Mouse (Mus musculus) intestine, embryonic 14.5 days (tissue): ENCODE data around the gene Igf1r. TPM values are rescaled to one million over a fixed set of nuclear protein-coding genes. Genes with fewer than 3 reads are reported as not detected.

Source experiments
- ATAC-seq: fragments of 200-750 bp; cut with Nextera tagmentation; replicated peaks from 2 replicates; pipeline ENCODE4 v1.8.0; 2017; ENCODE audit warnings: low read depth, moderate number of reproducible peaks, moderate TSS enrichment, moderate library complexity; ENCODE audit not compliant: low FRiP score, low TSS enrichment
- DNase-seq: peaks from one replicate; pipeline ENCODE4 v3.0.0-alpha.2; 2018; ENCODE audit warnings: low spot score
- H3K27ac ChIP-seq: fragments of 300-500 bp; sonication (generic); 2 replicates; pipeline ENCODE4 v1.5.1; 2014; ENCODE audit warnings: low read depth, mild to moderate bottlenecking, control low read depth
- H3K27me3 ChIP-seq: fragments of 300-500 bp; sonication (generic); replicated peaks from 2 replicates; pipeline ENCODE4 v1.6.1; 2014; ENCODE audit warnings: low read length, control low read depth; ENCODE audit not compliant: control insufficient read depth, insufficient read depth
- H3K36me3 ChIP-seq: fragments of 300-500 bp; sonication (generic); 2 replicates; pipeline ENCODE4 v1.6.1; 2014; ENCODE audit warnings: low read length, control low read depth; ENCODE audit not compliant: control insufficient read depth, insufficient read depth
- H3K4me1 ChIP-seq: fragments of 300-500 bp; sonication (generic); replicated peaks from 2 replicates; pipeline ENCODE4 v1.6.1; 2014; ENCODE audit warnings: low read length, control low read depth, mixed read lengths; ENCODE audit not compliant: control insufficient read depth, insufficient read depth
- H3K4me2 ChIP-seq: fragments of 300-500 bp; sonication (generic); 2 replicates; pipeline ENCODE4 v1.6.1; 2014; ENCODE audit warnings: low read length
- H3K4me3 ChIP-seq: fragments of 300-500 bp; sonication (generic); 2 replicates; pipeline ENCODE4 v1.5.1; 2014; ENCODE audit warnings: low read depth, low read length, control low read depth, mixed read lengths
- H3K9ac ChIP-seq: fragments of 300-500 bp; sonication (generic); 2 replicates; pipeline ENCODE4 v1.6.1; 2014; ENCODE audit warnings: mild to moderate bottlenecking, low read length
- H3K9me3 ChIP-seq: fragments of 300-500 bp; sonication (generic); 2 replicates; pipeline ENCODE4 v1.6.1; 2016; ENCODE audit warnings: low read length, control low read depth; ENCODE audit not compliant: control insufficient read depth
- WGBS: fragments of 180-500 bp; shearing (Covaris S2); extraction: QIAGEN DNeasy Blood & Tissue Kit; methylation state at CpG from one replicate; pipeline ENCODE4 v1.1.7; 2014; 5-methylcytosine and 5-hydroxymethylcytosine counted together
- polyA plus RNA-seq: library from polyadenylated mRNA; unstranded; fragments of >200 nt; fragmentation: Nextera tagmentation; extraction: Ambion mirVana; gene quantifications from 2 replicates; pipeline ENCODE4 v1.2.1, GENCODE M21; 2014

Gene Igf1r
- polyA plus RNA-seq, 1 experiment from 2014 or later: 18.4 TPM

DNA sequence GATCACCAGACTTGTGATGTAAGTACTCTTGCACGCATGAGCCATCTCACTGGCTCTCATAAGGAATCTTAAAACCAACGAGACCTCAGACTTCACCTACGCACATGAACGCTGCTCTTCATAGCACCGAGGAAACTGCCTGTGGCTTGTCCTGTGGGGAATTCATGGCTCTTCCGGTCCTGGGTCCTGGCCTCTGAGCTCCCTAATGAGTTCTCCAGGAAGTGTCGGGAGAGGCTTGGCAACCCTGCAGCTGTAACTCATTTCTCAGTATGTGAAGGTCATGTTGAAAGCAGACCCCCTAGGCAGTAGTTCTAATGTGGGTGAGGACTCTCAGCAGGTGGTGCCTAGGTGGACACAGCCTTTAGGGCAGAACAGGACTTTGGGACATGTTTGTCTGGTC is 229.4 kb downstream of the Igf1r start:
- Histone ChIP-seq H3K9ac (no peak overlapping the region), H3K9me3 (no peaks in the 10 kb centered on the region), H3K4me3 (no peak overlapping the region), H3K27me3 (no peaks in the 10 kb centered on the region), H3K36me3 (peaks cover 37% of the 10 kb centered on the region), H3K4me2 (no peak overlapping the region), H3K4me1 (no peaks in the 10 kb centered on the region; the same call in 1 of the 2 replicates), H3K27ac (no peak overlapping the region)
- no peak for DNase-seq
- 72% methylated on average over 7 of the region's 7 CpGs for WGBS
- ATAC-seq: no peak

DNA sequence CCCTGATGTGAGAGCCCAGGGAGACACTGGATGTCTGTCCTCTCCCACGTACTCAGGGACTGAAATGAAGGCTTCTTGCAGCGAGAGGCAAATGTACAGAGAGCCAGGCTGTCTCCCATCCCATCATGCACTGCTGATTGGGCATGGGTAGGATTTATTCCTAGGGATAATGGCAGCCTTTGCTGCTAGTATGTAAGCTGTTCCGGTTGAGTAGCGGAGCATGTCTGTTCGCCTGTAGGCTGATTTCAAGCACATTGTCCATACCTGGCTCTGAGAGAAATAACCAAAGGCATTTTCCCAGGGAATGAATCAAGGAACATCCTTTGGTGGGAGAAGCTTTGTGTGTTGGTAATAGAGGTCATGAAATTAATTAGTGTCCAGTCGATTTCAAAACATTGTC is 230.1 kb downstream of the Igf1r start:
- H3K27ac ChIP-seq: no peak overlapping the region
- peaks cover 44% of the 10 kb centered on the region for H3K36me3 ChIP-seq
- no peak overlapping the region for H3K4me2 ChIP-seq
- H3K27me3 ChIP-seq: no peaks in the 10 kb centered on the region
- no peak overlapping the region for H3K9ac ChIP-seq
- WGBS: 91% methylated on average over 6 of the region's 6 CpGs
- no peaks in the 10 kb centered on the region for H3K9me3 ChIP-seq
- DNase-seq: no peak
- ATAC-seq: no peak
- no peaks in the 10 kb centered on the region; the same call in 1 of the 2 replicates for H3K4me1 ChIP-seq
- H3K4me3 ChIP-seq: no peak overlapping the region

- Histone ChIP-seq H3K4me3 (no peak overlapping the region), H3K9ac (no peak overlapping the region), H3K27me3 (no peaks in the 10 kb centered on the region), H3K36me3 (peaks cover 46% of the 10 kb centered on the region), H3K4me2 (no peak overlapping the region), H3K27ac (no peak overlapping the region), H3K9me3 (no peaks in the 10 kb centered on the region), H3K4me1 (no peaks in the 10 kb centered on the region; the same call in 1 of the 2 replicates)
- DNase-seq (no peak), ATAC-seq (no peak)
- WGBS: 83% methylated on average over 10 of the region's 10 CpGs
These were observed 230.8 kb downstream of the Igf1r start for GRCm38 (mm10) chr7:68183421-68183820.

GRCm38 (mm10) chr7:68189211-68189610 is 236.6 kb downstream of the Igf1r start:
- DNase-seq (no peak), ATAC-seq (no peak)
- H3K36me3 ChIP-seq: peaks cover 88% of the 10 kb centered on the region
- no peak overlapping the region for H3K9ac ChIP-seq
- H3K4me1 ChIP-seq: no peaks in the 10 kb centered on the region
- no peak overlapping the region for H3K27ac ChIP-seq
- H3K9me3 ChIP-seq: no peaks in the 10 kb centered on the region
- 72% methylated on average over 6 of the region's 6 CpGs for WGBS
- no peak overlapping the region for H3K4me3 ChIP-seq
- H3K27me3 ChIP-seq: no peaks in the 10 kb centered on the region
- H3K4me2 ChIP-seq: no peak overlapping the region

DNA sequence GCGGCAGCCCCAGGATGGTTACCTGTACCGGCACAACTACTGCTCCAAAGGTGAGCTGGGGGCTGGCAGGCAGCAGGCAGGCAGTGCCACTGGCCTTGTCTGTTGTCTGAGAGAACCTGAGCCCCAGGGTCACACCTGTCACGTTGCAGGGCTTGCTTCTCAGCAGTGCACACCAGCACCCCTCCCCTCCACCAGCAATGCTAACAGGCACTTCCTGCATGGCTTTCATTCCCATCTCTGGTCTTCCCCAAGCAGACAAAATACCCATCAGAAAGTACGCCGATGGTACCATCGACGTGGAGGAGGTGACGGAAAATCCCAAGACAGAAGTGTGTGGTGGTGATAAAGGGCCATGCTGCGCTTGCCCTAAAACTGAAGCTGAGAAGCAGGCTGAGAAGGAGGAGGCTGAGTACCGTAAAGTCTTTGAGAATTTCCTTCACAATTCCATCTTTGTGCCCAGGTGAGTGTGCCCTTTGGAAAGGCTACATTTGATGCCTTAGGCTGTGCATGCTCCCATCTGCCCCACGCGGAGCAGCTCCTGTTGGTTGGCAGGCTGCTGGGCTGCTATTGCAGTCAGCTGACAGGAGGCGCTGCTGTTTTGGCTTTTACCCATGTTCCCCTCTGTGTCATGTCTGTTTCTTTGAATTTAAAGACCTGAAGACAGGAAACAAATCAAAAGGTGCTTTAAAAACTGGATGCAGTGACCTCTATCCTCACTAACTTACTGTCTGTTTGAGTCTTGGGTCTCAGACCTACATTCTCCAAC is 237.2 kb downstream of the Igf1r start:
- WGBS: 89% methylated on average over 13 of the region's 13 CpGs
- Histone ChIP-seq H3K36me3 (peaks cover 88% of the 10 kb centered on the region), H3K4me1 (no peaks in the 10 kb centered on the region), H3K4me3 (no peak overlapping the region), H3K4me2 (no peak overlapping the region), H3K27ac (no peak overlapping the region), H3K9me3 (no peaks in the 10 kb centered on the region), H3K9ac (no peak overlapping the region), H3K27me3 (no peaks in the 10 kb centered on the region)
- ATAC-seq (no peak), DNase-seq (no peak)

DNA sequence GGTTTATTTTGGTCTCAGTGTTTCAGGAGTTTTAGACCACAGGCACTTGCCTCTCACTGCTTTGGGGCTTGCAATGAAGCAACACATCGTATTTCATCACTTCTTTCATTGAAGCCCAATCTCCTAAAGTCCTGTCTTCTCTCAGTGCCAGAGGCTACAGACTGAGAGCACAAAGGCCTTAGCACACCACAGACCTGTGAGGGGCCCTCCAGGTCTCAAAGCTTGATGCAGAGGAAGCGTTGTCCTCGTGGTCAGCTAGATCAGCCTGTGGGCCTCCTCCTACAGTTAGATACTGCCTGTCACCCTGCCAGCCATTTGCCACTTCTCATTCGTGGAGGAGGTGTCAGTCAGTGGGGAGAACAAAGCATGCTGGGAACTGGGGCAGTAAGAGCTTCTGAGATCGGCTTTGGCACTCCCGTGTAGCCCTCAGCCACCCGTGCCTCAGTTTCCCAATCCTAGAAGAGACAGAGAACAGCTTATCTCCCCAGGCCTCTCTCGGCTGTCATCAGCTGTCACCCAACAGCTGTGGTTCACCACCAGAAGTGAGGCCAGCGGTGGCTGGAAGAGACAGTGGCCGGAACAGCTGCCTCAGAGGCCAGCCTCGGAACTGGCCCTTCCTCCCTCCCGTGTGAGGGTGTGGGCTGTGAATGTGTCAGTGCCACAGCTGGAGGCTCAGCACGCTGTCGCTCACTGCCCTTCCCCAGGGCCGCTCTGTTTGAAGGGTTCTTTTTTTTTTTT is 241.5 kb downstream of the Igf1r start:
- Histone ChIP-seq H3K4me3 (no peak overlapping the region), H3K9me3 (no peaks in the 10 kb centered on the region), H3K9ac (no peak overlapping the region), H3K4me2 (no peak overlapping the region), H3K27me3 (no peaks in the 10 kb centered on the region), H3K36me3 (peaks cover 91% of the 10 kb centered on the region), H3K4me1 (no peaks in the 10 kb centered on the region), H3K27ac (no peak overlapping the region)
- no peak for ATAC-seq
- no peak for DNase-seq
- WGBS: 80% methylated on average over 15 of the region's 15 CpGs

DNA sequence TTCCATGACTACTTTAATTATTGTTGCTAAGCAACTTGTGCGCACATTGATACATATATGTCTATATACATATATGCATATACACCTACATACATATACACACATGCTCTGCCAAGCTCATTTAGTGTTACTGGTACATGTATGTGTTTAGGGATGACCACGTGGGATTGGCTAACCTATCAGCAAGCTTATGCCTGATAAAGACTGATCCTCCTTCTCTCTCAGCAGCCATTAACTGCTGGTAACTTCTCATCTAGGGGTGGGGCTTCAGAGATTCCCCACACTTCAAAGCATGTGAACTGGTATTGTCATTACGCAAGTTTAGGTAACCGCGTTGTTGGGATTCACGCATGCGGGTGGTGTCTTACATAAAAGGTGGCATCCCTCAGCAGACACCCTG is 247.0 kb downstream of the Igf1r start:
- Histone ChIP-seq H3K4me1 (no peaks in the 10 kb centered on the region), H3K27ac (no peak overlapping the region), H3K27me3 (no peaks in the 10 kb centered on the region), H3K9me3 (no peaks in the 10 kb centered on the region), H3K4me3 (no peak overlapping the region), H3K9ac (no peak overlapping the region), H3K4me2 (no peak overlapping the region), H3K36me3 (peaks cover 87% of the 10 kb centered on the region)
- no peak for ATAC-seq
- 97% methylated on average over 7 of the region's 7 CpGs for WGBS
- no peak for DNase-seq

GRCm38 (mm10) chr7:68205776-68206427 is 253.3 kb downstream of the Igf1r start:
- Histone ChIP-seq H3K4me3 (no peak overlapping the region), H3K4me1 (no peaks in the 10 kb centered on the region), H3K36me3 (peaks cover 92% of the 10 kb centered on the region), H3K27me3 (no peaks in the 10 kb centered on the region), H3K9me3 (no peaks in the 10 kb centered on the region), H3K27ac (no peak overlapping the region), H3K9ac (no peak overlapping the region), H3K4me2 (no peak overlapping the region)
- WGBS: 93% methylated on average over 8 of the region's 8 CpGs
- ATAC-seq (no peak), DNase-seq (no peak)
